Mouse (Mus musculus) spleen, adult 2 months (tissue): ENCODE measurements around the gene Sclt1.

Source experiments
- CTCF ChIP-seq: fragments of 200-500 bp; IDR thresholded peaks from 2 replicates; pipeline ENCODE4 v1.5.1; 2011; ENCODE audit warnings: mild to moderate bottlenecking, inconsistent platforms; ENCODE audit not compliant: insufficient read depth, insufficient read length, insufficient replicate concordance; ENCODE audit errors: extremely low read depth
- POLR2A ChIP-seq: fragments of 200-500 bp; IDR thresholded peaks from 2 replicates; pipeline ENCODE4 v1.6.1; 2011; ENCODE audit warnings: low read depth, low read length, inconsistent platforms

DNA sequence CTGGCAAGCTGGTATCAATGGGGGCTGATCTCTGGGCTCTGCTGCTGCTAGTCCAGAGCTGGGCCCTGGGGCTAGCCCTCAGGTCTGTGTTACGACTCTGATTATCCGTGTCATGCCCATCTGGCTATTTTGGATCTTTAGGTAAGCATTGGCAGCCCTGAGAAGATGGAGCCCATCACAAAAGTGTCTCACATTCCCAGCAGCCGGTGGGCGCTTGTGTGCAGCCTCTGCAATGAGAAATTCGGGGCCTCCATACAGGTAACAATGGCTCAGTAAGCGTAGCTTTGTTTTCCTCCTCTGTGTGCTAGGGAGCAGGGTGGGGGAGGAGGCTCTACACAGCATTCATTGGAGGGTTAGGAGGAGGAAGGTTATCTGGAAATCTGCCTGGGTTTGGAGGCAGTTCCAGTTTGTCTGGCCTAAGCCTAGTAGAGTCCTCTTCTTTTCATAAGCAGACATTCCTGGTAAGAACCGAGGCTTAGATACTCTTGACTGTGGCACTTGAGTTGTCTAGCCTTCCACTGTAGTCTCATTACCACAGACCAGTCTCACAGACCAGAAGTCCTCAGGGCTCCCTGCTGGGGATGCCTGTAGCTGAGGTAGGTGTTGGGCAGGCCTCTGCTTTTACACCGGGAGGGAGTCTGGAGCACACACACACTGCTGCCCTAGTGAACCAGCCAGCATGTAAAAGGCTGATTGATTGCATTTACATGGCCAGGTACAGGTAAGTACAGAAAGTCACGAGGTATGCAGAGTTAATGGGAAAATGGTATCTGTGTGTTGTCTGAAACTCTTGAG lies 140.9 kb downstream of the Sclt1 start:
- no peak for TF ChIP-seq POLR2A
- TF ChIP-seq CTCF, result no peak
